Mouse (Mus musculus) hindlimb bud, embryonic 11.5 days (tissue): ENCODE measurements around the gene Olfr640.

Experiments used
- DNase-seq: peaks from one replicate; pipeline ENCODE4 v3.0.0-alpha.2; 2012; ENCODE audit warnings: low read depth, low spot score; ENCODE audit errors: extremely low spot score

Gene Olfr640

GRCm38 (mm10) chr7:104025473-104025872 is at the start of gene Olfr640:
TSS of gene Olfr640 (minus strand) at chr7:104025573.
- no peak for DNase-seq

- no peak for DNase-seq
Measured at GRCm38 (mm10) chr7:104071769-104072168, 46.4 kb upstream of the Olfr640 start, which contains the start of gene Olfr644. TSS of gene Olfr644 (minus strand) at chr7:104071869.

DNA sequence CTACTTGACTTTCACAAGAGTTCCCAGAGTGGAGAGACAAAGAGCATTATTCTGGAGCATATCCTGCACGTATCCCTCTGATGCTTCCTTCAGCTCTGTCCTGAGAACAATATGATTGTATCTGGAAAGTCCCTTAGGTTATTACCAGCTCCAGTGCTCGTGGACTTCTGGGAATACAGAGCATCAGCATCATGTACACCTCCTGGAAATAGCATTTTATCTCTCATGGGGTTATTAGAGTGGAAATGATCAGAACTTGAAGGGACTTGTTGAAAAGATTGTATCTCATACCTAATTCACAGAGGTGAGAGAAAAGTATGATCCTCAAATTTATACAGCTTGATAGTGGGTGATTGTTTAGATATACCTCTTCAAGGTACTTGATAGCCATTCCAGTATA is 36.0 kb upstream of the Olfr640 start, which contains the start of gene 4930516K23Rik:
Gene 4930516K23Rik, minus strand, starts transcription at position 101 of the 400 bp plus-strand sequence.
- DNase-seq, result no peak

DNA sequence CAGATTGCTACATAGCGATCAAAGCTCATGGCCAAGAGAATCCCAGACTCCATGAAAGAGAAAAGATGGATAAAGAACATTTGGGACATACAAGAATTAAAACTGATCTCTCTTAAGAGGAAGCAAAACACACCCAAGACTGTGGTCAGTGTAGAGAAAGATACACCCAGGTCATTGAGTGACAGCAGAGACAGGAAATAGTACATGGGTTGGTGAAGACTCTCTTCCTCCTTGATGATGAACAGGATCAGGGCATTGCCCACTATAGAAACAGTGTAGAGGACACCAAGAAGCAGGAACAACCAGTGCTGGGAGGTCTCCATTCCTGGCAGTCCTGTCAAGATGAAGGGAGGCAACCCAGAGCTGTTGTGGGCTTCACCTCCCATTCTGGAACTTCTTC is 33.8 kb upstream of the Olfr640 start:
- DNase-seq, result no peak

- DNase-seq, result no peak
Measured at GRCm38 (mm10) chr7:104052566-104052965, 27.2 kb upstream of the Olfr640 start, which contains the start of gene Olfr642. TSS of gene Olfr642 (minus strand) at chr7:104052666.

- no peak for DNase-seq
Measured at GRCm38 (mm10) chr7:104050745-104051144, 25.4 kb upstream of the Olfr640 start.

DNA sequence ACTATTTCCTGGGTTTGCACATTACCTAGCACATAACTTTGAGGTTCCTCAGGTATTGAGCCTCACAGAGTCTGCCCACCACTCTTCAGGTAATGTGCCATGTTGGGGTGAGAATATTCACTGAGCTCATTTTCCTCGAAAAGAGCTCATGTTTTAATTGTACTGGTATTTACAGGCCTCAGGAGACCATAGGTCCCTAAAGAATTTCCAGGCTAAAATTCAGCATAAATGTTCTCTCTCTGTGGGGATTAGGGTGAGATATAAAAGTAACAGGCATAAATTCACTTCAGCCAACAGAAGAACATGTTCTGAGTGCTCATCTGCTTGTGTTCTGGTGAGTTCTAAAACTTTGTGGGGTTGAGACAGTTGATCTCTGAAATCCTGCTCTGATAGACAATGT is 9.8 kb upstream of the Olfr640 start, which contains the start of gene Olfr641:
Gene Olfr641, plus strand, starts transcription at position 301 of the 400 bp plus-strand sequence.
- DNase-seq, result no peak

- no peak for DNase-seq
Measured at GRCm38 (mm10) chr7:104026978-104027377, 1.6 kb upstream of the Olfr640 start.

DNA sequence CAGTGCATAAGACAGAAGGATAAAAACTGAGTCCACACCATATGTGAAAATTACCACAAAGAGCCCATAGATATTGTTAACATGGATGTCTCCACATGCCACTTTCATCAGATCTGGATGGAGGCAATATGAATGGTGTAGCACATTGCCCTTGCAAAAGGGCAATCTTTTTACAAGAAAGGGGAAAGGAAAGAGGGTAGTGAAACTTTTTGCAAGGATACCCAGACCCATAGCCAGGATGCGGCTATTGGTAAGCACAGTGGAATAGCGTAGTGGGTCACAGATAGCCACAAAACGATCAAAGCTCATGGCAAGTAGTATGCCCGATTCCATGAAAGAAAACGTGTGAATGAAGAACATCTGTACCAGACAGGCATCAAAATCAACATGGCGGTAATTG is 3.7 kb downstream of the Olfr640 start:
- no peak for DNase-seq

DNA sequence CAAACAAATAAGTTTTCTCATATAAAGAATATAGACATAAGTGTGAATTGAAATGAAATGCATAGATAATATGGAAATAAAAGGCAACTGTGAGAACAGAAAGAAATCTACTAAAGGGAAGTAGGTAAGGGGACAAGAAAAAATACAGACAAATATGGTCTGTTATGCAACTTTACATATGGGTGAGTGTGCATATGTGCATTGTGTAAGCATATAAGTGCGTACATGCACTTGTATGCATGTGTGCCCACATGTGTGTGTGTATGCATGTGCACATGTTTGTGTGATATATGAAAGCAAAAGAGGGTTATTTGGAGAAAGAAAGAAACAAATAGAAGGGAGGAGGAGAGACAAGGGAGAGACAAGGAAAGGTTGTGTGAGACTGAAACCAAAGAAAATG is 6.4 kb downstream of the Olfr640 start:
- no peak for DNase-seq

DNA sequence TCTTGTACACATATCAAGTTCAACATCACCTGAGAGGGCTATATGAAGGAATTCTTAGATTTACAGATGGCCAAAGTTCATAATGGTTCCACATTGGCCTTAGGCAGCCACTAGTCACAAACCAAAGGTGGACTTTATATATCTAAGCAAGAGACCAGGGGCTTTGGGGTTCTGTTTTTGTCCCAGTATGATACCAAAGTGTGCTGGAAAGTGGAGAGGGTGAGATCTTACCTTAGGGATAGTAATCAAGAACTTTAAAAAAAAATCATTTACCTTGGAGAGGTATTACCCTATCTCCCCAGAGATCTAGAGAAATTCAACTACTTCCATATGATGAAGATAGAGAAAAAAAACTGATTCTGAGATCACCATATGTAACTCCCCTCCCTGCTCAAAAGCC is 8.2 kb downstream of the Olfr640 start, which contains the start of gene Olfr639:
Gene Olfr639, minus strand, starts transcription at position 101 of the 400 bp plus-strand sequence.
- DNase-seq, result no peak

- DNase-seq, result no peak
Measured at GRCm38 (mm10) chr7:103999124-103999523, 26.2 kb downstream of the Olfr640 start.

- no peak for DNase-seq
Measured at GRCm38 (mm10) chr7:103998446-103998845, 26.9 kb downstream of the Olfr640 start, which contains the start of gene Olfr638. TSS of gene Olfr638 (plus strand) at chr7:103998746.

DNA sequence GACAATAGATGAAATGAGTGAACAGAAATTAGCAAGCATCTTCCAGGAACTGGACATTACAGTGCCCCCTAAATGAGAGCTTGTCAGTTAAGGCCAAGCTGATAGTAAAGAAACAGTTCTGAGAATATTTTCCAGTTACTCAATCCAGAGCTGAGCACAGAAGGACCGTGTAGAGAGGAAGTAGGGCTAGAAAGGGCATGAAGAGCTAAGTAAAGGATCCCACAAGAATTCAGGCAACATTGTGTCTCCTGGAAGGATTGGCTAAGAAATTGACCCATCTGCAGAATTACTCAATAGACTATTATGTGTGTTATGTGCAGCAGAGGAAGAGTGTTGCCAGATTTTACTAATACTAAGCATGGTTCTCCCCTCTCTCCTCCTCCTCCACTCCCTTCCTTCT is 53.6 kb downstream of the Olfr640 start:
- no peak for DNase-seq

GRCm38 (mm10) chr7:103970852-103971251 is 54.5 kb downstream of the Olfr640 start, which contains the start of gene Olfr635:
TSS of gene Olfr635 (plus strand) at chr7:103971152.
- no peak for DNase-seq
